Mouse (Mus musculus) forebrain, embryonic 11.5 days (tissue): ENCODE measurements around the gene Igf2bp3. TPM values are rescaled to one million over a fixed set of nuclear protein-coding genes. Genes with fewer than 3 reads are reported as not detected.

Experiments
- ATAC-seq: fragments of 200-750 bp; cut with Nextera tagmentation; replicated peaks from 2 replicates; pipeline ENCODE4 v1.8.0; 2017; ENCODE audit warnings: moderate TSS enrichment; ENCODE audit not compliant: low FRiP score
- DNase-seq: peaks from one replicate; pipeline ENCODE4 v3.0.0-alpha.2; 2017; ENCODE audit warnings: low spot score
- H3K27ac ChIP-seq: fragments of 300-500 bp; sonication (generic); 2 replicates; pipeline ENCODE4 v1.5.1; 2014; ENCODE audit warnings: low read depth, low read length
- H3K27me3 ChIP-seq: fragments of 300-500 bp; sonication (generic); 2 replicates; pipeline ENCODE4 v1.6.1; 2014; ENCODE audit warnings: mild to moderate bottlenecking, low read length, mixed read lengths; ENCODE audit not compliant: control insufficient read depth, insufficient read depth
- H3K36me3 ChIP-seq: fragments of 300-500 bp; sonication (generic); 2 replicates; pipeline ENCODE4 v1.6.1; 2014; ENCODE audit warnings: mild to moderate bottlenecking, low read length, moderate library complexity, mixed read lengths; ENCODE audit not compliant: control insufficient read depth, insufficient read depth
- H3K4me1 ChIP-seq: fragments of 300-500 bp; sonication (generic); replicated peaks from 2 replicates; pipeline ENCODE4 v1.6.1; 2014; ENCODE audit warnings: low read length, mixed read lengths; ENCODE audit not compliant: control insufficient read depth, insufficient read depth
- H3K4me2 ChIP-seq: fragments of 300-500 bp; sonication (generic); 2 replicates; pipeline ENCODE4 v1.6.1; 2014; ENCODE audit warnings: low read depth, mild to moderate bottlenecking, low read length, moderate library complexity, mixed read lengths; ENCODE audit not compliant: severe bottlenecking
- H3K4me3 ChIP-seq: fragments of 300-500 bp; sonication (generic); 2 replicates; pipeline ENCODE4 v1.5.1; 2014; ENCODE audit warnings: low read depth, low read length
- H3K9ac ChIP-seq: fragments of 300-500 bp; sonication (generic); 2 replicates; pipeline ENCODE4 v1.6.1; 2014; ENCODE audit warnings: low read length
- H3K9me3 ChIP-seq: fragments of 300-500 bp; sonication (generic); 2 replicates; pipeline ENCODE4 v1.6.1; 2016; ENCODE audit warnings: low read length, mixed read lengths; ENCODE audit not compliant: control insufficient read depth
- WGBS: fragments of 180-500 bp; shearing (Covaris S2); extraction: QIAGEN DNeasy Blood & Tissue Kit; methylation state at CpG from one replicate; pipeline ENCODE4 v1.1.7; 2014; 5-methylcytosine and 5-hydroxymethylcytosine counted together
- polyA plus RNA-seq: library from polyadenylated mRNA; unstranded; fragments of >200 nt; fragmentation: Nextera tagmentation; extraction: Ambion mirVana; gene quantifications from 2 replicates; pipeline ENCODE4 v1.2.1, GENCODE M21; 2014

Igf2bp3 gene
- polyA plus RNA-seq, 1 experiment from 2014 or later: 132 TPM

DNA sequence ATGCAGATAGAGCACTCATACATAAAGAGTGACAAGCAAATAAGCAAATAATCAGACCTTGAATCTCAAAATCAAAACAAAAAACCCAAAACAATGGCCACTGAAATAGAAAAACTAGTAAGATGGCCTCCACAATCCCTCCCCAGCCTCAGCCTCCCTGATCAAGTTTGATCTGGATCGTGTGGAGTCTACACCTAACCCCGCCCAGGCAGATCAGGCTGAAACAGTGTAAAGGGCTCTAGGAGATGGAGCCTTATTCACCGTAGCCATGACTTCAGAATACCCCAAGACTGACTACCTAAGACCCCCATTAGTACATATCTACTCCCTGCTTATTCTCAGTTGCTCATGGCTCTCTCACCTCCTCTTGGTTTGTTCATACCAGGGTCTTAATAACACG is 41.1 kb downstream of the Igf2bp3 start:
- no peaks in the 10 kb centered on the region for H3K4me1 ChIP-seq
- DNase-seq (no peak), ATAC-seq (no peak)
- H3K9ac ChIP-seq: no peak overlapping the region
- H3K36me3 ChIP-seq: no peaks in the 10 kb centered on the region
- no peaks in the 10 kb centered on the region for H3K9me3 ChIP-seq
- no peak overlapping the region for H3K27ac ChIP-seq
- H3K4me3 ChIP-seq: no peak overlapping the region
- no peak overlapping the region for H3K4me2 ChIP-seq
- WGBS: 89% methylated on average over 4 of the region's 4 CpGs
- no peaks in the 10 kb centered on the region for H3K27me3 ChIP-seq

DNA sequence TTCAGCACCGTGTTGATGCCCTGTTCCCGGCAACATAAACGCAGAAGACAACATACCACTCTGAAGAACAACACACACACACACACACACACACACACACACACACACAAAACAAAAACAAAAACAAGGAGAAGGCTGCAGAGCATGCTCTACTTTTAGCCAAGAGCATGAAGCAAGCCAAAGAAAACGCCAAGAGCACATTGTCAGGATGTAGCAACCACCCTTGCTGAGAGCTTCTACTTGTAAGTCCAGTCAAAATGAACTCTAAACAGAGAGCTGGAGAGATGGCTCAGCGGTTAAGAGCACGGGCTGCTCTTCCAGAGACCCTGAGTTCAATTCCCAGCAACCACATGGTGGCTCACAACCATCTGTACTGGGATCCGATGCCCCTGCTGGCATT is 41.5 kb downstream of the Igf2bp3 start:
- H3K4me3 ChIP-seq: no peak overlapping the region

DNA sequence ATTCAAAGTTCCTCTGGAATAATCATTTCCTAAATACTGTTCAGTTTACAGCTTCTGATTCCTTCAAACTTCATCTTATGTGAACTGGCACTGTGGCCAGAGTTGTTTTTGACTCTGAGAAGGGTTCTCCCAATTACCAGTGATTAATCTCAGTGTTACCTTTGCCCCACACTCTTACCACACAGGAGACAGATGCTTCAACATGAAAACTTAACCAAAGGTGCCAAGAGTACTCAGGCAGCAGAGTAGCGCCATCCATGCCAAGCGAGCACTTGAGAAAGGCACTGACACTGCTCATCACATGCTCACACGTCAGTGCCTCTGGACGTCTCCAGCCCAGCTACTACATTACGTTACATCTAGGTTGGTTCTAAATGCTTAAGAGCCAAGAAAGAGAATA is 43.5 kb downstream of the Igf2bp3 start:
- ATAC-seq: no peak
- Histone ChIP-seq H3K27me3 (no peaks in the 10 kb centered on the region), H3K9me3 (no peaks in the 10 kb centered on the region), H3K4me1 (peaks cover 4% of the 10 kb centered on the region; the same call in 1 of the 2 replicates), H3K4me3 (no peak overlapping the region), H3K9ac (no peak overlapping the region), H3K27ac (no peak overlapping the region), H3K4me2 (no peak overlapping the region), H3K36me3 (no peaks in the 10 kb centered on the region)
- WGBS: 90% methylated on average over 5 of the region's 5 CpGs
- DNase-seq: peak; percentile 15

More for the DNA sequence above, 41.5 kb downstream of the Igf2bp3 start:
- Histone ChIP-seq H3K4me2 (no peak overlapping the region), H3K4me1 (no peaks in the 10 kb centered on the region), H3K9ac (no peak overlapping the region), H3K27me3 (no peaks in the 10 kb centered on the region), H3K27ac (no peak overlapping the region), H3K9me3 (no peaks in the 10 kb centered on the region), H3K36me3 (no peaks in the 10 kb centered on the region)
- ATAC-seq (no peak), DNase-seq (peak; percentile 32)
- 87% methylated on average over 7 of the region's 7 CpGs for WGBS

DNA sequence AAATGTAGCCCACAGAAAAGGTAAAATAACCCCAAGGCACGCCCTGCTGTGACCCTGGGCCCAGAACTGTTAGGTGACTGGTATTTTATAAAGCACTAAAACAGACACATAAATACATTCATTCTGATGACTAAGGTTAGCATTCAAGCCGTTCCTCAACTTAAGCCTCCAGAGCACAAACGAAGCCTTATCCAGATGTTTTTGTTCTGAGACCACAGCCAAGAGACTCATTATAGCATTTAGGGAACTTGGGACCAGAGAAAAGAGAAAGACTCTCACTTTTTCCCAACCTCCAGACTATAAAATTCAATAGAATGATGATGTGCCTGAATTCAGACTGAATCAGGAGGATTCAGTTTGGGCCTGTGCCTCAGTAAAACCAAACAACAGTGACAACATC is 46.1 kb downstream of the Igf2bp3 start:
- Histone ChIP-seq H3K27me3 (no peaks in the 10 kb centered on the region), H3K27ac (no peak overlapping the region), H3K9ac (no peak overlapping the region), H3K9me3 (no peaks in the 10 kb centered on the region), H3K4me3 (no peak overlapping the region), H3K4me2 (no peak overlapping the region), H3K4me1 (peaks cover 8% of the 10 kb centered on the region; the same call in 1 of the 2 replicates), H3K36me3 (no peaks in the 10 kb centered on the region; the same call in 1 of the 2 replicates)
- ATAC-seq (no peak), DNase-seq (no peak)
- WGBS: 61% methylated on average over 3 of the region's 3 CpGs

DNA sequence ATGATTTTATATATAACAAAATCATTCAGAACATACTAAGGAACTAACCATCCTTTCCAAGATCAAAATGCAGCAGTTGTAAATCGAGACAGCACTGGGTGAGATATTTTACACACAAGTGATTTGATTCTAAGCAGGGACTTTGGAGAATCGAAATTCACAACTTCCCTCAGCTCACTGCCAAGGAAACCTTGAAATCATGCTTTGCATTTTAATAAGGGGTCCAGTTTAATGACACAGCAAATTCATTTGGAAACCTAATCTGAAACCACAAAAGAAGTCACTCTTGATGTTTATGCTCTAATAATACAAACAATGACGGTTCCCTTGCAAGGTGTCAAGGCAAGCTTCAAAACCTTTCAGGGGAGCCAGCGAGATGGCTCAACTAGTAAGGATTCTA is 47.4 kb downstream of the Igf2bp3 start:
- peak; percentile 30 for DNase-seq
- no peak for ATAC-seq
- Histone ChIP-seq H3K36me3 (no peaks in the 10 kb centered on the region; the same call in 1 of the 2 replicates), H3K27ac (no peak overlapping the region), H3K27me3 (no peaks in the 10 kb centered on the region), H3K4me2 (no peak overlapping the region), H3K9ac (no peak overlapping the region), H3K4me3 (no peak overlapping the region), H3K9me3 (no peaks in the 10 kb centered on the region), H3K4me1 (peaks cover 8% of the 10 kb centered on the region; the same call in 1 of the 2 replicates)
- 63% methylated on average over 4 of the region's 4 CpGs for WGBS

DNA sequence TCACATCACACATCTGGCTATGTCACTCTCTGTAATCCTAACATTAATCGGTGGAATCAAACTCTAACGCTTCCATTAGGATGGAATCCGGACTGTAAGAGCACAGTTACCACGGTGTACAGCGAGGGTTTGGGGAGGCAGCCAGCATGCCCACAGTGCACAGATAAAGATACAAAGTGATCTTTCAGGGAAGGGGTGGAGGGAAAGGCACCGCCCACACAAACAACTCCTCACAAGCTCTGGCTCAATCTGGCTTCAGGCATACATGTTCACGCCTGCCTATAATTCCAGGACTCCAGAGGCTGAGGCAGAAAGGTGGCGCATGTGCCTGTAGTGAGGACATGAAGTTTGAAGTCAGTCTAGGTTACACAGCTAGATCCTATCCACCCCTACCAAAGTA is 48.4 kb downstream of the Igf2bp3 start:
- Histone ChIP-seq H3K36me3 (no peaks in the 10 kb centered on the region; the same call in 1 of the 2 replicates), H3K27ac (no peak overlapping the region), H3K4me3 (no peak overlapping the region), H3K4me2 (no peak overlapping the region), H3K4me1 (peaks cover 8% of the 10 kb centered on the region; the same call in 1 of the 2 replicates), H3K9me3 (no peaks in the 10 kb centered on the region), H3K27me3 (no peaks in the 10 kb centered on the region), H3K9ac (no peak overlapping the region)
- WGBS: 88% methylated on average over 8 of the region's 8 CpGs
- ATAC-seq (no peak), DNase-seq (no peak)

DNA sequence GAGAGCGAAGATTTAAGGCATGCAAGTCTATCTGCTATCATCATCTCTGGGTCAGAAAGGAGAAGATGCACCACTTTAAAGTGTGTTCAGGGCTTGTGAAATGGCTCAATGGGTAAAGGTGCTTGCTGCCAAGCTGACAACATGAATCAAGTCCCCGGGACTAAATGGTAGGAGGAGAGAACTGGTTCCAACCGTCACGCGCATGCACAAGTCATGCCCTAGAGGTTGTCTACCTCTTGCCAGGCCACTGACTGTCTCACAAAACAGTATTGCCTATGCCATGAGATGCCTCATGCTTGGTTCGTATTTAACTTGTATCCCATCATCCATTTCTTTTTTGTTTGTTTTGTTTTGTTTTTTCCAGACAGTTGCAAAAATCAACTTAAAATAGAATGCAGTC is 48.9 kb downstream of the Igf2bp3 start:
- ATAC-seq (no peak), DNase-seq (peak; percentile 27)
- WGBS: 91% methylated on average over 6 of the region's 6 CpGs

DNA sequence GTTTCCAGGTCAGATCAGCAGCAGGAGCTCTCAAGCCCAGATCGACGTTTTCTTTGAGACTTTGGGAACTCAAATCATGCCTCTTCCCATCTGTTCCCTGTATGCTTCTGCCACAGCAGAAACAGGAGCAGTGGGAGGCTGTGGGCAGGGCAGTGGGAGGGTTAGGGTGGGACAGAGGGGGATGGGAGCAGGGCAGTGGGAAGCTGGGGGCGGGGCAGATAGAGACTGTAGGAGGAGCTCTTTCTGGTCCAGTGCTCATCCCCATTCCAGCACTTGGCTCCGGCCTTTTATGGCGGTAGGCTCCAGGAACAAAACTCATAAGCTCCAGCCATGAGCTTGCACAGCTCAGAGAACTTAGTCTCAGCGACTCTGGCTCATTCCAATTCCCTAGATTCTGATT is 49.7 kb downstream of the Igf2bp3 start:
- DNase-seq (peak; percentile 60), ATAC-seq (0 out of 2 replicates have a peak, but pooled peaks have one; percentile 55)
- peaks cover 8% of the 10 kb centered on the region; the same call in 1 of the 2 replicates for H3K4me1 ChIP-seq
- H3K36me3 ChIP-seq: no peaks in the 10 kb centered on the region; the same call in 1 of the 2 replicates
- H3K27me3 ChIP-seq: no peaks in the 10 kb centered on the region
- no peak overlapping the region for H3K27ac ChIP-seq
- WGBS: 43% methylated on average over 6 of the region's 6 CpGs
- H3K9me3 ChIP-seq: no peaks in the 10 kb centered on the region
- no peak overlapping the region for H3K4me3 ChIP-seq
- no peak overlapping the region for H3K4me2 ChIP-seq
- H3K9ac ChIP-seq: no peak overlapping the region

More for the DNA sequence above, 48.9 kb downstream of the Igf2bp3 start:
- H3K27me3 ChIP-seq: no peaks in the 10 kb centered on the region
- H3K4me3 ChIP-seq: no peak overlapping the region
- H3K36me3 ChIP-seq: no peaks in the 10 kb centered on the region; the same call in 1 of the 2 replicates
- H3K9ac ChIP-seq: no peak overlapping the region
- H3K9me3 ChIP-seq: no peaks in the 10 kb centered on the region
- no peak overlapping the region for H3K27ac ChIP-seq
- peaks cover 8% of the 10 kb centered on the region; the same call in 1 of the 2 replicates for H3K4me1 ChIP-seq
- H3K4me2 ChIP-seq: no peak overlapping the region

DNA sequence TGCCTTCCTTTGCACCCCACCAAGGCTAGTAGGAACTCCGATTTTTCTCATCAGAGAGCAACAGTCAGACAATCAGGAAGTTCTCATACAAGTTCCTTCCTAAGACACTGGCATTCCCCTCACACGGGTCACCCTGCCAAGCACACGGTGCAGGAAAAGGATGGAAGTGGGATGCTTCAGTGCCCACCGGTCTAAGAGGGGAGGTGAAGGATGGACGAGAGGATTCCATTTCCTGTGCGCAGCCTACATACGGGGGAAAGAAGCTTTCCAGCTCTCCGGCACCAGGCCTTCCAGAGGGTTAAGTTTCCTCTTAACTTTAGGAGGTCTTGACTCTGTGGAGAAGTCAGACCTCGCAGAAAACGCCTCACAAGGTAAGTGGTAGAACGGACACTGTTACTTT is 50.1 kb downstream of the Igf2bp3 start:
- H3K4me2 ChIP-seq: no peak overlapping the region
- no peak for DNase-seq
- WGBS: 81% methylated on average over 11 of the region's 11 CpGs
- no peaks in the 10 kb centered on the region for H3K9me3 ChIP-seq
- H3K9ac ChIP-seq: no peak overlapping the region
- H3K4me1 ChIP-seq: peaks cover 8% of the 10 kb centered on the region; the same call in 1 of the 2 replicates
- H3K36me3 ChIP-seq: no peaks in the 10 kb centered on the region; the same call in 1 of the 2 replicates
- no peaks in the 10 kb centered on the region for H3K27me3 ChIP-seq
- no peak for ATAC-seq
- H3K27ac ChIP-seq: no peak overlapping the region
- no peak overlapping the region for H3K4me3 ChIP-seq
